Mouse (Mus musculus) myocyte (in vitro differentiated cells): ENCODE data around the gene Glis3.

Source experiments
- MAX ChIP-seq: IDR thresholded peaks from one replicate; pipeline ENCODE4 v1.6.1; 2011; ENCODE audit warnings: low read depth, mild to moderate bottlenecking, control low read depth
- POLR2A ChIP-seq: IDR thresholded peaks from one replicate; pipeline ENCODE4 v1.6.1; 2011; ENCODE audit warnings: low read depth, mild to moderate bottlenecking, control low read depth, moderate library complexity; ENCODE audit not compliant: insufficient read length
- TCF12 ChIP-seq: IDR thresholded peaks from one replicate; pipeline ENCODE4 v1.6.1; 2011; ENCODE audit warnings: mild to moderate bottlenecking, control low read depth; ENCODE audit not compliant: poor library complexity, insufficient read depth, severe bottlenecking
- USF1 ChIP-seq: IDR thresholded peaks from one replicate; pipeline ENCODE4 v1.6.1; 2011; ENCODE audit warnings: low read depth, mild to moderate bottlenecking, control low read depth, moderate library complexity

DNA sequence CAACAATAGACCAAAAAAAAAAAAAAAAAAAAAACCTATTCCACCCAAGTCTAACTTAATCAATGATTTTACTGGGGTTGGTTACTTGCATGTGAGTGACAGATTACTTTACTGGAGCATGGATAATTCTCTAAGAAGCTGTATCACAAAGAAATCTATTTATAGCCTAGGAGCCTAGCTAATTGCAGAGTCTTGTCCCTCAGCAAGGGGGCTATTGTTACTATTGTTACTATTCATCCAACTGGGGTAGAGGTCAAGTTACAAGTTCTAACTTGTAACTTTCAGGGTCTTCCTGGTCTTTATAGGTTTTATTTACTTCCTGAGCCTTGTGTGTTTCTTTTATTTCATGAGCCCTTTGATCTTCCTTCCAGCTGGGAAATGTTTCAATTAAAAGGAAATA lies 40.1 kb upstream of the Glis3 start:
- no peak for TF ChIP-seq USF1
- TF ChIP-seq TCF12, result no peak
- no peak for TF ChIP-seq POLR2A
- TF ChIP-seq MAX, result no peak
